Mouse (Mus musculus): ENCODE data around the gene Ap5z1.
A peak's percentile ranks its signal among the peaks of the same experiment; 100 is the strongest.

The Ap5z1 gene

GRCm38 (mm10) chr5:142468375-142468774 is 4.6 kb downstream of the Ap5z1 start:
- no peaks in the 10 kb centered on the region for H3K27me3 ChIP-seq (ENCODE audit: insufficient read depth, low read length)
- H3K36me3 ChIP-seq (ENCODE audit: insufficient read depth, low read length): peaks cover 79% of the 10 kb centered on the region
- peaks cover 40% of the 10 kb centered on the region for H3K4me1 ChIP-seq (replicated peaks; ENCODE audit: low read depth, low read length)
- no peak overlapping the region for H3K4me3 ChIP-seq (replicated peaks; ENCODE audit: low read length)
- TF ChIP-seq CTCF (conservative IDR thresholded peaks at IDR 0.05; ENCODE audit: low read length) (no peak), NANOG (IDR thresholded peaks at IDR 0.05; ENCODE audit: borderline replicate concordance, low read length) (no peak), POU5F1 (IDR thresholded peaks at IDR 0.05; ENCODE audit: borderline replicate concordance, low read length) (no peak)
- H3K9me3 ChIP-seq (ENCODE audit: low read length): peaks cover 9% of the 10 kb centered on the region

GRCm38 (mm10) chr5:142469796-142470195 is 6.1 kb downstream of the Ap5z1 start:
- TF ChIP-seq NANOG (IDR thresholded peaks at IDR 0.05; ENCODE audit: borderline replicate concordance, low read length): no peak
- TF ChIP-seq POU5F1 (IDR thresholded peaks at IDR 0.05; ENCODE audit: borderline replicate concordance, low read length): no peak
- no peak for TF ChIP-seq CTCF (conservative IDR thresholded peaks at IDR 0.05; ENCODE audit: low read length)
- no peak overlapping the region for H3K4me3 ChIP-seq (replicated peaks; ENCODE audit: low read length)

GRCm38 (mm10) chr5:142473696-142474095 is 10.0 kb downstream of the Ap5z1 start:
- Histone ChIP-seq H3K36me3 (ENCODE audit: insufficient read depth, low read length) (peaks cover 89% of the 10 kb centered on the region), H3K27me3 (ENCODE audit: insufficient read depth, low read length) (no peaks in the 10 kb centered on the region), H3K4me3 (replicated peaks; ENCODE audit: low read length) (no peak overlapping the region), H3K4me1 (replicated peaks; ENCODE audit: low read depth, low read length) (peaks cover 63% of the 10 kb centered on the region), H3K9me3 (ENCODE audit: low read length) (peaks cover 9% of the 10 kb centered on the region)
- TF ChIP-seq NANOG (IDR thresholded peaks at IDR 0.05; ENCODE audit: borderline replicate concordance, low read length): no peak
- no peak for TF ChIP-seq POU5F1 (IDR thresholded peaks at IDR 0.05; ENCODE audit: borderline replicate concordance, low read length)
- no peak for TF ChIP-seq CTCF (conservative IDR thresholded peaks at IDR 0.05; ENCODE audit: low read length)

More at GRCm38 (mm10) chr5:142469796-142470195, 6.1 kb downstream of the Ap5z1 start:
- peaks cover 9% of the 10 kb centered on the region for H3K9me3 ChIP-seq (ENCODE audit: low read length)
- no peaks in the 10 kb centered on the region for H3K27me3 ChIP-seq (ENCODE audit: insufficient read depth, low read length)
- peaks cover 45% of the 10 kb centered on the region for H3K4me1 ChIP-seq (replicated peaks; ENCODE audit: low read depth, low read length)
- peaks cover 93% of the 10 kb centered on the region for H3K36me3 ChIP-seq (ENCODE audit: insufficient read depth, low read length)

GRCm38 (mm10) chr5:142475669-142476068 is 11.9 kb downstream of the Ap5z1 start:
- Histone ChIP-seq H3K36me3 (ENCODE audit: insufficient read depth, low read length) (peaks cover 70% of the 10 kb centered on the region), H3K4me1 (replicated peaks; ENCODE audit: low read depth, low read length) (peaks cover 77% of the 10 kb centered on the region)
- TF ChIP-seq NANOG (IDR thresholded peaks at IDR 0.05; ENCODE audit: borderline replicate concordance, low read length) (no peak), POU5F1 (IDR thresholded peaks at IDR 0.05; ENCODE audit: borderline replicate concordance, low read length) (no peak), CTCF (conservative IDR thresholded peaks at IDR 0.05; ENCODE audit: low read length) (no peak)

GRCm38 (mm10) chr5:142477346-142477745 is 13.6 kb downstream of the Ap5z1 start:
- Histone ChIP-seq H3K36me3 (ENCODE audit: insufficient read depth, low read length) (peaks cover 53% of the 10 kb centered on the region), H3K9me3 (ENCODE audit: low read length) (no peaks in the 10 kb centered on the region), H3K27me3 (ENCODE audit: insufficient read depth, low read length) (no peaks in the 10 kb centered on the region), H3K4me3 (replicated peaks; ENCODE audit: low read length) (peak overlapping the region; percentile 29; the same call in 1 of the 2 replicates), H3K4me1 (replicated peaks; ENCODE audit: low read depth, low read length) (peaks cover 94% of the 10 kb centered on the region)
- TF ChIP-seq CTCF (conservative IDR thresholded peaks at IDR 0.05; ENCODE audit: low read length) (no peak), POU5F1 (IDR thresholded peaks at IDR 0.05; ENCODE audit: borderline replicate concordance, low read length) (no peak), NANOG (IDR thresholded peaks at IDR 0.05; ENCODE audit: borderline replicate concordance, low read length) (no peak)

More at GRCm38 (mm10) chr5:142475669-142476068, 11.9 kb downstream of the Ap5z1 start:
- Histone ChIP-seq H3K4me3 (replicated peaks; ENCODE audit: low read length) (peak overlapping the region; percentile 41; the same call in 1 of the 2 replicates), H3K27me3 (ENCODE audit: insufficient read depth, low read length) (no peaks in the 10 kb centered on the region), H3K9me3 (ENCODE audit: low read length) (no peaks in the 10 kb centered on the region)

GRCm38 (mm10) chr5:142477866-142478615 is 14.3 kb downstream of the Ap5z1 start:
- Histone ChIP-seq H3K4me1 (replicated peaks; ENCODE audit: low read depth, low read length) (peaks cover 96% of the 10 kb centered on the region), H3K9me3 (ENCODE audit: low read length) (no peaks in the 10 kb centered on the region), H3K36me3 (ENCODE audit: insufficient read depth, low read length) (peaks cover 46% of the 10 kb centered on the region), H3K4me3 (replicated peaks; ENCODE audit: low read length) (no peak overlapping the region), H3K27me3 (ENCODE audit: insufficient read depth, low read length) (no peaks in the 10 kb centered on the region)
- TF ChIP-seq POU5F1 (IDR thresholded peaks at IDR 0.05; ENCODE audit: borderline replicate concordance, low read length): no peak

- Histone ChIP-seq H3K36me3 (ENCODE audit: insufficient read depth, low read length) (peaks cover 37% of the 10 kb centered on the region), H3K4me3 (replicated peaks; ENCODE audit: low read length) (peak overlapping the region; percentile 35; the same call in 1 of the 2 replicates), H3K27me3 (ENCODE audit: insufficient read depth, low read length) (no peaks in the 10 kb centered on the region), H3K4me1 (replicated peaks; ENCODE audit: low read depth, low read length) (peaks cover 95% of the 10 kb centered on the region), H3K9me3 (ENCODE audit: low read length) (peaks cover 5% of the 10 kb centered on the region; the same call in 1 of the 2 replicates)
- TF ChIP-seq CTCF (conservative IDR thresholded peaks at IDR 0.05; ENCODE audit: low read length): peak; percentile 95
- no peak for TF ChIP-seq POU5F1 (IDR thresholded peaks at IDR 0.05; ENCODE audit: borderline replicate concordance, low read length)
- no peak for TF ChIP-seq NANOG (IDR thresholded peaks at IDR 0.05; ENCODE audit: borderline replicate concordance, low read length)
These were observed 15.2 kb downstream of the Ap5z1 start for GRCm38 (mm10) chr5:142478829-142479435.

- Histone ChIP-seq H3K36me3 (ENCODE audit: insufficient read depth, low read length) (peaks cover 14% of the 10 kb centered on the region), H3K27me3 (ENCODE audit: insufficient read depth, low read length) (no peaks in the 10 kb centered on the region)
- TF ChIP-seq POU5F1 (IDR thresholded peaks at IDR 0.05; ENCODE audit: borderline replicate concordance, low read length) (no peak), CTCF (conservative IDR thresholded peaks at IDR 0.05; ENCODE audit: low read length) (peak; percentile 89), NANOG (IDR thresholded peaks at IDR 0.05; ENCODE audit: borderline replicate concordance, low read length) (no peak)
These were observed 18.8 kb downstream of the Ap5z1 start for GRCm38 (mm10) chr5:142482512-142482911.

More at GRCm38 (mm10) chr5:142482512-142482911, 18.8 kb downstream of the Ap5z1 start:
- peaks cover 87% of the 10 kb centered on the region for H3K4me1 ChIP-seq (replicated peaks; ENCODE audit: low read depth, low read length)
- H3K9me3 ChIP-seq (ENCODE audit: low read length): peaks cover 5% of the 10 kb centered on the region; the same call in 1 of the 2 replicates
- no peak overlapping the region for H3K4me3 ChIP-seq (replicated peaks; ENCODE audit: low read length)

Measured in E14TG2a.4 (cell line).